Mouse (Mus musculus) kidney, postnatal 0 days (tissue): ENCODE results near the gene Fam163a. TPM values are rescaled to one million over a fixed set of nuclear protein-coding genes. Genes with fewer than 3 reads are reported as not detected.
A peak's percentile ranks its signal among the peaks of the same experiment; 100 is the strongest.

Experiments used
- ATAC-seq: fragments of 200-750 bp; cut with Nextera tagmentation; replicated peaks from 2 replicates; pipeline ENCODE4 v1.8.0; 2017; ENCODE audit warnings: low read depth, moderate number of reproducible peaks, moderate TSS enrichment, moderate library complexity; ENCODE audit not compliant: low FRiP score
- DNase-seq: peaks from one replicate; pipeline ENCODE4 v3.0.0-alpha.2; 2016; ENCODE audit warnings: low spot score
- H3K27ac ChIP-seq: fragments of 300-500 bp; sonication (generic); 2 replicates; pipeline ENCODE4 v1.5.1; 2014; ENCODE audit warnings: mild to moderate bottlenecking
- H3K27me3 ChIP-seq: fragments of 300-500 bp; sonication (generic); 2 replicates; pipeline ENCODE4 v1.6.1; 2014; ENCODE audit warnings: low read length, mixed read lengths; ENCODE audit not compliant: insufficient read depth
- H3K36me3 ChIP-seq: fragments of 300-500 bp; sonication (generic); 2 replicates; pipeline ENCODE4 v1.6.1; 2014; ENCODE audit warnings: low read length, mixed read lengths; ENCODE audit not compliant: insufficient read depth
- H3K4me1 ChIP-seq: fragments of 300-500 bp; sonication (generic); replicated peaks from 2 replicates; pipeline ENCODE4 v1.6.1; 2014; ENCODE audit warnings: antibody characterized with exemption, low read length, mixed read lengths; ENCODE audit not compliant: insufficient read depth
- H3K4me2 ChIP-seq: fragments of 300-500 bp; sonication (generic); 2 replicates; pipeline ENCODE4 v1.6.1; 2014; ENCODE audit warnings: mild to moderate bottlenecking, low read length, moderate library complexity, mixed read lengths
- H3K4me3 ChIP-seq: fragments of 300-500 bp; sonication (generic); replicated peaks from 2 replicates; pipeline ENCODE4 v1.5.1; 2014; ENCODE audit warnings: low read depth, low read length
- H3K9ac ChIP-seq: fragments of 300-500 bp; sonication (generic); 2 replicates; pipeline ENCODE4 v1.6.1; 2014; ENCODE audit warnings: low read depth, low read length
- H3K9me3 ChIP-seq: fragments of 300-500 bp; sonication (generic); replicated peaks from 2 replicates; pipeline ENCODE4 v1.6.1; 2016; ENCODE audit warnings: low read length, inconsistent platforms, mixed read lengths
- CTCF ChIP-seq: IDR thresholded peaks from 2 replicates; pipeline ENCODE4 v1.5.1; 2016; ENCODE audit warnings: antibody characterized with exemption, low read depth, mild to moderate bottlenecking, moderate library complexity
- WGBS: fragments of 180-500 bp; shearing (Covaris S2); extraction: QIAGEN DNeasy Blood & Tissue Kit; methylation state at CpG from one replicate; pipeline ENCODE4 v1.1.7; 2014; 5-methylcytosine and 5-hydroxymethylcytosine counted together
- polyA plus RNA-seq: library from polyadenylated mRNA; unstranded; fragments of >200 nt; fragmentation: Nextera tagmentation; extraction: Ambion mirVana; gene quantifications from 2 replicates; pipeline ENCODE4 v1.2.1, GENCODE M21; 2015

Gene Fam163a
- polyA plus RNA-seq, 1 experiment from 2014 or later: 0.63 TPM

- WGBS: 56% methylated on average over 7 of the region's 7 CpGs
- Histone ChIP-seq H3K4me2 (no peak overlapping the region), H3K4me1 (no peaks in the 10 kb centered on the region), H3K27me3 (peaks cover 3% of the 10 kb centered on the region; the same call in 1 of the 2 replicates), H3K9me3 (no peaks in the 10 kb centered on the region), H3K27ac (no peak overlapping the region), H3K4me3 (no peak overlapping the region), H3K9ac (no peak overlapping the region), H3K36me3 (no peaks in the 10 kb centered on the region)
- TF ChIP-seq CTCF: no peak
- ATAC-seq: no peak
- DNase-seq: no peak
These were observed 12.0 kb downstream of the Fam163a start for GRCm38 (mm10) chr1:156192853-156193252.

GRCm38 (mm10) chr1:156186646-156187045, 18.2 kb downstream of the Fam163a start:
- no peak for DNase-seq

GRCm38 (mm10) chr1:156184158-156184571, 20.7 kb downstream of the Fam163a start:
- DNase-seq (peak; percentile 93), ATAC-seq (peak; percentile 85)
- Histone ChIP-seq H3K4me1 (peaks cover 10% of the 10 kb centered on the region), H3K4me3 (no peak overlapping the region), H3K27me3 (peaks cover 2% of the 10 kb centered on the region; the same call in 1 of the 2 replicates), H3K27ac (peak overlapping the region; percentile 48; the same call in 1 of the 2 replicates), H3K9ac (no peak overlapping the region), H3K36me3 (no peaks in the 10 kb centered on the region), H3K4me2 (peak overlapping the region; percentile 21; the same call in 1 of the 2 replicates), H3K9me3 (no peaks in the 10 kb centered on the region)
- no peak for TF ChIP-seq CTCF
- 1% methylated on average over 11 of the region's 11 CpGs for WGBS

More at GRCm38 (mm10) chr1:156186646-156187045, 18.2 kb downstream of the Fam163a start:
- H3K9me3 ChIP-seq: no peaks in the 10 kb centered on the region
- H3K27me3 ChIP-seq: peaks cover 6% of the 10 kb centered on the region; the same call in 1 of the 2 replicates
- TF ChIP-seq CTCF: no peak
- no peak overlapping the region for H3K9ac ChIP-seq
- 91% methylated on average over 3 of the region's 3 CpGs for WGBS
- H3K4me2 ChIP-seq: no peak overlapping the region
- H3K4me3 ChIP-seq: no peak overlapping the region
- H3K4me1 ChIP-seq: peaks cover 10% of the 10 kb centered on the region
- no peak overlapping the region for H3K27ac ChIP-seq
- no peak for ATAC-seq
- no peaks in the 10 kb centered on the region for H3K36me3 ChIP-seq

DNA sequence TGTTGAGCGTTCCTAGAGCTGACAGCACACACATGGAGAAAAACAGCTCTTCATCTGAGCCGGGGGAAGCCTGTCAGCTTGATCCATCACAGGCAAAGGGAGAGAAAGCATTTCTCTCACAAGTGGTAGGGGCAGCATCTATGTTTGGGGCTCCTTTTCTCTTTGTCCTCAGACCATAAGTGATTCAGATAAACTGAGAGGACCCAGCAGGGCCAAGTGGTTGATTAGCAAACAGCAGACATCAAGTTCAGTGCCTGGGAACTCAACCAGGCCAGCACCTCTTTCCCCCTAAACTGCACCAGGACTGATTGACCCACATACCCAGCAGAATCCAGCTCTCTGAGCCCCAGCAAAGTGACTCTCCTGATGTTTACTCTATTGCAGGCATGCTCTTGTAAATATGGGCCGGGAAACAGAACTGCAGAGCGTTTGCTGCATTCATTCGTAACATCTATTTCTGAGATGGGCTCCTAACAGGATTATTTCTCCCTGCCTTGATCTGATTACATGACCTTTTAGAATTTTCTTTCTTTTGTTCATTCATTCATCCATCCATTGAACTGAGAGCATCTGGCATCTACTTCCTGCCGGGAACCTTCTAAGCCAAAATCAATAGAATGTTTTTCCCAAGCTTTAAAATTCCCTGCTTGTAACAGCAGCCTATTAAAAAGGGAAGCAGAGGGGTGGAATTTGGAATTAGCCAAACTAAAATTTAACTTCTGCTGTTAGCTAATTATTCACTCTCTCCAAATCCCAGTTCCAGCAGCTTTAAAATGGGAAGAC, 21.5 kb downstream of the Fam163a start:
- Histone ChIP-seq H3K27me3 (peaks cover 2% of the 10 kb centered on the region; the same call in 1 of the 2 replicates), H3K9ac (no peak overlapping the region), H3K27ac (peak overlapping the region; percentile 48; the same call in 1 of the 2 replicates), H3K4me3 (no peak overlapping the region), H3K36me3 (no peaks in the 10 kb centered on the region), H3K9me3 (no peaks in the 10 kb centered on the region), H3K4me1 (peaks cover 10% of the 10 kb centered on the region), H3K4me2 (peak overlapping the region; percentile 21; the same call in 1 of the 2 replicates)
- no peak for TF ChIP-seq CTCF
- DNase-seq (peak; percentile 61), ATAC-seq (no peak)
- WGBS: 37% methylated on average over 6 of the region's 6 CpGs

DNA sequence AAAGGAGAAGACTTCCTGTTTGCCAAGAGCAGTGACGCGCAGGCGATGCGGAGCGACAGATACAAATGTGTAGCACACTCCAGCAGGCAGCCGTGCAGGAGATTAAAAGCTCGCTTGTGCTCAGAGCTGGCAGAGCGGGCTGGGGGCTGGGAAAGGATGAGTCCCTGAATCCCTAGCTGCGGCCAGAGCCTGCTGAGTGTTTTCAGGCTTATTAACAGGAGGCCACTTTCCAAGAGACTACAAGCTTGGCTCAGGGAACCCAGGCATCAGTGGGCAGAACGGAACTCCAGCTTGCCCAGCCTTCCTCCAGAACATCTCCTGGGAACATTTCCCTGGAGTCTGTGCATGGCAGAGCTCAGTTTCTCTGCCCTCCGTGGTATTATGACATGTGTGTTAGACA, 25.0 kb downstream of the Fam163a start:
- Histone ChIP-seq H3K27ac (no peak overlapping the region), H3K27me3 (no peaks in the 10 kb centered on the region), H3K4me2 (no peak overlapping the region), H3K4me3 (no peak overlapping the region), H3K4me1 (peaks cover 10% of the 10 kb centered on the region), H3K9ac (no peak overlapping the region), H3K9me3 (no peaks in the 10 kb centered on the region), H3K36me3 (no peaks in the 10 kb centered on the region)
- ATAC-seq (no peak), DNase-seq (peak; percentile 29)
- WGBS: 42% methylated on average over 11 of the region's 11 CpGs
- no peak for TF ChIP-seq CTCF

- H3K27me3 ChIP-seq: no peaks in the 10 kb centered on the region
- H3K4me3 ChIP-seq: no peak overlapping the region
- H3K4me2 ChIP-seq: no peak overlapping the region
- WGBS: 40% methylated on average over 6 of the region's 6 CpGs
- H3K9ac ChIP-seq: no peak overlapping the region
- H3K9me3 ChIP-seq: no peaks in the 10 kb centered on the region
- TF ChIP-seq CTCF: no peak
- H3K27ac ChIP-seq: no peak overlapping the region
- H3K36me3 ChIP-seq: no peaks in the 10 kb centered on the region
- H3K4me1 ChIP-seq: no peaks in the 10 kb centered on the region
- no peak for DNase-seq
- no peak for ATAC-seq
These were observed 36.1 kb downstream of the Fam163a start for GRCm38 (mm10) chr1:156168737-156169136.
